Mouse (Mus musculus) heart, embryonic 14.5 days (tissue): ENCODE measurements around the gene Pitpnb. TPM values are rescaled to one million over a fixed set of nuclear protein-coding genes. Genes with fewer than 3 reads are reported as not detected.

Source experiments
- ATAC-seq: fragments of 200-750 bp; cut with Nextera tagmentation; 2 replicates; pipeline ENCODE4 v1.8.0; 2017; ENCODE audit warnings: low read depth, moderate TSS enrichment; ENCODE audit not compliant: insufficient number of reproducible peaks, insufficient read depth, low FRiP score
- H3K27ac ChIP-seq, 2 experiments: fragments of 200-500 bp in 1 of 2; fragments of 300-500 bp in 1 of 2; sonication (generic) in 1 of 2; replicated peaks in 1 of 2; 2 replicates each; pipeline ENCODE4 v1.5.1; 2012 to 2014; ENCODE audit warnings: low read depth in 2 of 2, low read length in 2 of 2, control low read depth in 1 of 2, mild to moderate bottlenecking in 1 of 2, mixed read lengths in 1 of 2; ENCODE audit not compliant: control insufficient read depth in 1 of 2, insufficient read depth in 1 of 2
- H3K27me3 ChIP-seq: fragments of 300-500 bp; sonication (generic); 2 replicates; pipeline ENCODE4 v1.6.1; 2014; ENCODE audit warnings: mild to moderate bottlenecking, low read length, control low read depth; ENCODE audit not compliant: control insufficient read depth, insufficient read depth
- H3K36me3 ChIP-seq: fragments of 300-500 bp; sonication (generic); 2 replicates; pipeline ENCODE4 v1.6.1; 2014; ENCODE audit warnings: mild to moderate bottlenecking, control low read depth, low read length, mixed read lengths; ENCODE audit not compliant: control insufficient read depth, insufficient read depth
- H3K4me1 ChIP-seq, 2 experiments: fragments of 200-500 bp in 1 of 2; fragments of 300-500 bp in 1 of 2; sonication (generic) in 1 of 2; 2 replicates each; pipeline ENCODE4 v1.6.1; 2012 to 2014; ENCODE audit warnings: low read length in 2 of 2, control low read depth in 1 of 2, mixed read lengths in 1 of 2; ENCODE audit not compliant: control insufficient read depth in 2 of 2, insufficient read depth in 2 of 2
- H3K4me2 ChIP-seq: fragments of 300-500 bp; sonication (generic); 2 replicates; pipeline ENCODE4 v1.6.1; 2014; ENCODE audit warnings: mild to moderate bottlenecking, low read length
- H3K4me3 ChIP-seq, 2 experiments: fragments of 200-500 bp in 1 of 2; fragments of 300-500 bp in 1 of 2; sonication (generic) in 1 of 2; 2 replicates each; pipeline ENCODE4 v1.5.1; 2012 to 2014; ENCODE audit warnings: low read length in 2 of 2, mild to moderate bottlenecking in 2 of 2, control low read depth in 1 of 2, low read depth in 1 of 2, moderate library complexity in 1 of 2; ENCODE audit not compliant: control insufficient read depth in 1 of 2, insufficient read depth in 1 of 2
- H3K9ac ChIP-seq: fragments of 300-500 bp; sonication (generic); 2 replicates; pipeline ENCODE4 v1.6.1; 2014; ENCODE audit warnings: mild to moderate bottlenecking, low read length
- H3K9me3 ChIP-seq: fragments of 300-500 bp; sonication (generic); 2 replicates; pipeline ENCODE4 v1.6.1; 2016; ENCODE audit warnings: low read length, control low read depth; ENCODE audit not compliant: control insufficient read depth
- WGBS: fragments of 180-500 bp; shearing (Covaris S2); extraction: QIAGEN DNeasy Blood & Tissue Kit; methylation state at CpG from one replicate; pipeline ENCODE4 v1.1.7; 2014; 5-methylcytosine and 5-hydroxymethylcytosine counted together
- polyA plus RNA-seq: library from polyadenylated mRNA; unstranded; fragments of >200 nt; fragmentation: Nextera tagmentation; extraction: Ambion mirVana; gene quantifications from 2 replicates; pipeline ENCODE4 v1.2.1, GENCODE M21; 2014

The Pitpnb gene
- polyA plus RNA-seq, 1 experiment from 2014 or later, result 79.2 TPM

- Histone ChIP-seq H3K4me1 (no peaks in the 10 kb centered on the region), H3K27me3 (no peaks in the 10 kb centered on the region), H3K4me2 (no peak overlapping the region), H3K36me3 (peaks cover 93% of the 10 kb centered on the region), H3K4me3 (no peak overlapping the region), H3K27ac (no peak overlapping the region), H3K9ac (no peak overlapping the region), H3K9me3 (no peaks in the 10 kb centered on the region)
- 86% methylated on average over 2 of the region's 2 CpGs for WGBS
- ATAC-seq, result no peak
Observed at GRCm38 (mm10) chr5:111344721-111345400, 14.3 kb downstream of the Pitpnb start.

- Histone ChIP-seq H3K36me3 (peaks cover 63% of the 10 kb centered on the region), H3K4me2 (no peak overlapping the region), H3K4me1 (no peaks in the 10 kb centered on the region), H3K27ac (no peak overlapping the region), H3K9ac (no peak overlapping the region), H3K27me3 (no peaks in the 10 kb centered on the region), H3K9me3 (no peaks in the 10 kb centered on the region), H3K4me3 (no peak overlapping the region)
- 87% methylated on average over 12 of the region's 12 CpGs for WGBS
- ATAC-seq, result no peak
Observed at GRCm38 (mm10) chr5:111356811-111357617, 26.5 kb downstream of the Pitpnb start.

- Histone ChIP-seq H3K4me2 (no peak overlapping the region), H3K27ac (no peak overlapping the region), H3K4me1 (no peaks in the 10 kb centered on the region), H3K9me3 (no peaks in the 10 kb centered on the region), H3K4me3 (no peak overlapping the region), H3K27me3 (no peaks in the 10 kb centered on the region), H3K9ac (no peak overlapping the region), H3K36me3 (peaks cover 82% of the 10 kb centered on the region)
- 70% methylated on average over 5 of the region's 5 CpGs for WGBS
- ATAC-seq, result no peak
Observed at GRCm38 (mm10) chr5:111360546-111360945, 30.0 kb downstream of the Pitpnb start.

- no peak for ATAC-seq
- 72% methylated on average over 8 of the region's 8 CpGs for WGBS
- H3K9me3 ChIP-seq, result no peaks in the 10 kb centered on the region
Observed at GRCm38 (mm10) chr5:111361058-111361457, 30.5 kb downstream of the Pitpnb start.

GRCm38 (mm10) chr5:111361846-111362245 is 31.3 kb downstream of the Pitpnb start:
- H3K4me1 ChIP-seq, result no peaks in the 10 kb centered on the region
- H3K9me3 ChIP-seq, result no peaks in the 10 kb centered on the region
- no peaks in the 10 kb centered on the region for H3K27me3 ChIP-seq
- H3K27ac ChIP-seq, result no peak overlapping the region
- WGBS, result 84% methylated on average over 7 of the region's 7 CpGs
- no peak overlapping the region for H3K9ac ChIP-seq
- peaks cover 83% of the 10 kb centered on the region for H3K36me3 ChIP-seq
- ATAC-seq, result no peak
- no peak overlapping the region for H3K4me3 ChIP-seq
- H3K4me2 ChIP-seq, result no peak overlapping the region

More at GRCm38 (mm10) chr5:111361058-111361457, 30.5 kb downstream of the Pitpnb start:
- peaks cover 83% of the 10 kb centered on the region for H3K36me3 ChIP-seq
- no peaks in the 10 kb centered on the region for H3K27me3 ChIP-seq
- H3K4me1 ChIP-seq, result no peaks in the 10 kb centered on the region
- H3K4me3 ChIP-seq, result no peak overlapping the region
- no peak overlapping the region for H3K9ac ChIP-seq
- H3K4me2 ChIP-seq, result no peak overlapping the region
- H3K27ac ChIP-seq, result no peak overlapping the region

- H3K27ac ChIP-seq, result no peak overlapping the region
- H3K36me3 ChIP-seq, result peaks cover 82% of the 10 kb centered on the region
- 73% methylated on average over 6 of the region's 6 CpGs for WGBS
- H3K9me3 ChIP-seq, result no peaks in the 10 kb centered on the region
- H3K4me1 ChIP-seq, result no peaks in the 10 kb centered on the region
- ATAC-seq, result no peak
- no peak overlapping the region for H3K9ac ChIP-seq
- H3K27me3 ChIP-seq, result no peaks in the 10 kb centered on the region
- no peak overlapping the region for H3K4me2 ChIP-seq
- no peak overlapping the region for H3K4me3 ChIP-seq
Observed at GRCm38 (mm10) chr5:111363446-111364062, 33.0 kb downstream of the Pitpnb start.

- 34% methylated on average over 3 of the region's 3 CpGs for WGBS
- ATAC-seq, result no peak
- Histone ChIP-seq H3K9ac (no peak overlapping the region), H3K4me2 (no peak overlapping the region), H3K9me3 (no peaks in the 10 kb centered on the region), H3K27me3 (no peaks in the 10 kb centered on the region), H3K27ac (no peak overlapping the region), H3K4me3 (no peak overlapping the region), H3K4me1 (no peaks in the 10 kb centered on the region), H3K36me3 (peaks cover 82% of the 10 kb centered on the region)
Observed at GRCm38 (mm10) chr5:111364533-111364932, 34.0 kb downstream of the Pitpnb start.
